Mouse (Mus musculus) CH12F3 (cell line): ENCODE data around the gene Gdpgp1.

Experiments
- in situ Hi-C: fragments of 300-500 bp; cut with MboI; formaldehyde crosslinking; loops from 2 replicates; pipeline ENCODE4 v1.14.3; 2020; ENCODE audit warnings: low sequenced_read_pairs

Gene Gdpgp1

GRCm38 (mm10) chr7:80232489-80233029, at the start of gene Gdpgp1, which contains the start of gene Cib1:
Gene Gdpgp1 (plus strand): TSS chr7:80232865.
Gene Cib1 (minus strand): TSS chr7:80232813.
- in situ Hi-C loops, result no loop called here

- in situ Hi-C loops, result no loop called here
Observed at GRCm38 (mm10) chr7:80183466-80183865, 49.2 kb upstream of the Gdpgp1 start.

- in situ Hi-C loops, result no loop called here
Observed at GRCm38 (mm10) chr7:80183969-80184368, 48.7 kb upstream of the Gdpgp1 start.

- in situ Hi-C loops, result no loop called here
Observed at GRCm38 (mm10) chr7:80184551-80184950, 48.1 kb upstream of the Gdpgp1 start.

- in situ Hi-C loops, result no loop called here
Observed at GRCm38 (mm10) chr7:80184968-80185367, 47.7 kb upstream of the Gdpgp1 start.

GRCm38 (mm10) chr7:80186021-80186420, 46.6 kb upstream of the Gdpgp1 start:
- in situ Hi-C loops, result no loop called here

- in situ Hi-C loops, result no loop called here
Observed at GRCm38 (mm10) chr7:80186531-80187296, 46.0 kb upstream of the Gdpgp1 start, which contains the start of gene Sema4b. Gene Sema4b (plus strand): TSS chr7:80186841.

GRCm38 (mm10) chr7:80187501-80187900, 45.2 kb upstream of the Gdpgp1 start:
- in situ Hi-C loops, result no loop called here

GRCm38 (mm10) chr7:80188579-80189125, 44.0 kb upstream of the Gdpgp1 start:
- in situ Hi-C loops, result no loop called here

- in situ Hi-C loops, result no loop called here
Observed at GRCm38 (mm10) chr7:80189147-80189933, 43.3 kb upstream of the Gdpgp1 start.

- in situ Hi-C loops, result no loop called here
Observed at GRCm38 (mm10) chr7:80191455-80191854, 41.2 kb upstream of the Gdpgp1 start.

GRCm38 (mm10) chr7:80192226-80193061, 40.2 kb upstream of the Gdpgp1 start:
- in situ Hi-C loops, result no loop called here

- in situ Hi-C loops, result no loop called here
Observed at GRCm38 (mm10) chr7:80193941-80194739, 38.5 kb upstream of the Gdpgp1 start.

GRCm38 (mm10) chr7:80195146-80195545, 37.5 kb upstream of the Gdpgp1 start:
- in situ Hi-C loops, result no loop called here

- in situ Hi-C loops, result no loop called here
Observed at GRCm38 (mm10) chr7:80195576-80196263, 36.9 kb upstream of the Gdpgp1 start.

- in situ Hi-C loops, result no loop called here
Observed at GRCm38 (mm10) chr7:80197371-80197770, 35.3 kb upstream of the Gdpgp1 start.

- in situ Hi-C loops, result no loop called here
Observed at GRCm38 (mm10) chr7:80197941-80198778, 34.5 kb upstream of the Gdpgp1 start.

- in situ Hi-C loops, result no loop called here
Observed at GRCm38 (mm10) chr7:80198863-80199262, 33.8 kb upstream of the Gdpgp1 start.
